Mouse (Mus musculus) heart, adult 18-20 months (tissue): Measurements from ENCODE around the gene Ninj2. TPM values are rescaled to one million over a fixed set of nuclear protein-coding genes. Genes with fewer than 3 reads are reported as not detected.

Source experiments
- DNase-seq, 2 experiments: peaks; one replicate each; pipeline ENCODE4 v3.0.0; 2021 to 2022; ENCODE audit warnings: mixed read lengths in 1 of 2
- total RNA-seq, 2 experiments: library from RNA; stranded (reverse); gene quantifications; 2 replicates each; pipeline ENCODE4 v1.2.3; 2021

Ninj2 gene
- total RNA-seq, 2 experiments from 2014 or later: not detected

GRCm38 (mm10) chr6:120199638-120200394 is 106.7 kb downstream of the Ninj2 start:
- no peak for DNase-seq

DNA sequence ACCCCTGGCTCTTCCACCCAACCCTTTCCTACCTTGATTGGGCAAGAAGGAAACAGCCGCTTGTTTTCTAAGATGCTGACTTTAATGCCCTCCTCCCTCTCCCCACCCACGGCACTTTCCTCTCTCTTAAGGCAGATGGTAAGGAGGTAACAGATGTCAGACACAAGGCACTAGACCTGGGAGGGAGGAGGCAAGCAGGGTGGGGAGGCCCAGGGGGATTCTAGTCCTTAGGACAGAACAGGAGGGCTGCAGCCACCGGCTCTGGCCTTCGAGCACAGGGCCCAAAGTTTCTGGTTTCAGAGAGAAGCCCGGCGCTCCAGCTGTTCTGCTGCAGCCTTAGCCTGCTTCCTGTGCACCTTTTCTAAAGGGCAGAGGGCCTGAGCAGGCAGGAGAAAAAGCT is 108.8 kb downstream of the Ninj2 start:
- no peak for DNase-seq

DNA sequence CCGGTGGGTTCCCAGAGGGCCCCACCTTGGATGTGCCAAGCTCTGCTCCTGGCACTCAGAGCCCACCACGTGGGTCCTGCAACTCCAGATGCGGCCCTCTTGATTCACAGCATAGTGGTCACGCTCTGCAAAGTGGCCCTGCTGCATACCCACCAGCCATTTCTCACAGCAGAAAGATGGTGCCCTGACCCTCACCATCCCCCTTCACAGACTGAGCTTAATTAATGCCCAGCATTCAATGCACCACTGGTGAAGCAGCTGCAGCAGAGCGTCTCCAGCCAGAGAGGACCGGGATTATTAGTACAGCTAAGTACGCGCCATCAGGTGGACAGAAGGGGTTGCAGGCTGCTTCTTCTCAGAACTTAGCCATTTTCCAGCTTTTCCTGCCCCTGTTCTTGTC is 109.3 kb downstream of the Ninj2 start:
- DNase-seq: no peak

- DNase-seq: no peak
Measured at GRCm38 (mm10) chr6:120206586-120206985, 113.4 kb downstream of the Ninj2 start.

DNA sequence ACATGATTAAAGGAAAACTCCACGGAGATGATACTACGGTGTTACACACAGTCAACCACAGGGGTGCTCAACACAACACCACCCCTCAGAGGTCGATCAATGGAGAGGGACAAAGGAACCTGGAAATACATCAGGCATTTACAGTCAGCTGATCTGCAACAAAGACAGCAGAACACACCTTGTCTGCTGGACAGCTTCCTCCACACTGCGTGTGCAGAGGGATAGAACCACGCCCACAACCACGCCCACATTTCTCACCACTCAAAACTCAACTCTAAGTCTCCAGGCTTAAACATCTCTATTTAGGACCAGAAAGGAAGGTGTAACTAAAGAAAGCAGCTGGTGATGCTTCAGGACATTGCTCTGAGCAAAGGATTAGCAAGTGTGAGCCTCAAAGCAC is 118.4 kb downstream of the Ninj2 start:
- DNase-seq: no peak

DNA sequence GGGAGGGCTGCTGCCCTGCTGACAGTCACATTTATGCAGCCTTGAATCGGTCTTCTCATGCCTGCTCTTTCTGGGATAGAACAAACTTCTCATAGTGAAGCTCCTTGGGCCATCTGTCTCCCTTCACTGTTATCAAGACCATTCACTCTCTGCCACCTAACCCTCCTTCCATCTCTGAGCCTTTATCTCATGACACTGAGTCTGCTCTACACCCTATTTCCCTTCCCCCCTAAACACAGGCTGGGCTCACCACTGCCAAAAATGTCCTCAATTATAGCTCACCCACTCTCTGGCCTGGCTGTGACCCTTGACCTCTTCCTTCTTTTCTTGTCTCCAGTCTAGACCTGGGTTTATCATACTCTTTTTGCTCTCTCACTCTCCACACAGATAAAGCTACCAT is 123.6 kb downstream of the Ninj2 start:
- no peak for DNase-seq

- no peak for DNase-seq
Measured at GRCm38 (mm10) chr6:120219281-120219680, 126.1 kb downstream of the Ninj2 start.

DNA sequence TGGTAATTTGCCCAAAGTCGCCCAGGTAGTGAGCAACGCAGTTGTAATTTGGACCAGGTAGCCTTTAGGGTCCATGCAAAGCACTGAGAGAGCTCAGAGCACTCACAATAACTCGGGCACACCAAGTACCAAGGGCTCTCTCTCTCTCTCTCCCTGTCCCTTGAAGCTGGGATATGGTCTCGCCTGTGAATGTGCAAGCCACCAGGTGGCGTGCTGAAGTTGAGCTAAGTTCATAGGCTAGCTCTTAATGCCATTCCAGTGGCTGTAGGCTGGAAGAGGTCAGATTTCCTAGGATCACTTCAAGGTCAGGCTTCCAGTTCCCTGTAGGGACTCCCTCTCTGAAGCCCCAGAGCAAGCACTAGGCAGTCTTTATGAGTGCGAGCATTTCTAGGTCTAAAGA is 129.5 kb downstream of the Ninj2 start:
- peak; percentile 53 to 75 for DNase-seq

GRCm38 (mm10) chr6:120225355-120225754 is 132.2 kb downstream of the Ninj2 start:
- DNase-seq: no peak

GRCm38 (mm10) chr6:120227068-120227467 is 133.9 kb downstream of the Ninj2 start:
- no peak for DNase-seq

- DNase-seq: no peak
Measured at GRCm38 (mm10) chr6:120229806-120230205, 136.7 kb downstream of the Ninj2 start.

- DNase-seq: no peak
Measured at GRCm38 (mm10) chr6:120230441-120230840, 137.3 kb downstream of the Ninj2 start.

GRCm38 (mm10) chr6:120232885-120233284 is 139.7 kb downstream of the Ninj2 start:
- no peak for DNase-seq

- DNase-seq: no peak
Measured at GRCm38 (mm10) chr6:120235874-120236273, 142.7 kb downstream of the Ninj2 start.

- no peak for DNase-seq
Measured at GRCm38 (mm10) chr6:120240461-120240860, 147.3 kb downstream of the Ninj2 start.

- no peak for DNase-seq
Measured at GRCm38 (mm10) chr6:120241453-120241852, 148.3 kb downstream of the Ninj2 start.

- no peak for DNase-seq
Measured at GRCm38 (mm10) chr6:120242530-120242929, 149.4 kb downstream of the Ninj2 start.

DNA sequence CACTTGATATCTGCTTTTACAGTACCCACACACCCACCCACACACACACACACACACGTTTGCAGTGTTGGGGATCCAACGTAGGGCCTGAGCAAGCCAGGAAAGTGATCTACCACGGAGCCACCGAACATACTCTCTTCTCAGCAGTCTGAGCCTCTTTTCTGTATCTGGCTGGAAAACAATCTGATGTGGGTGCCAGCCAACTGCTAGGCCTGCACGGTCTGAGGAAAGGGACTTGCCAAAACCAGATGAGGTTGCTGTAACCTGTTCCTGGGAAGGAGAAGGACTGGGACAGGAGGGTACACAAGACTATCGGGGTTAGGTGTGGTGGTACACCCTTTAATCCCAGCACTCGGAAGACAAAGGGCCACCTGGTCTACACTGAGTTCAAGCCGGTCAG is 150.1 kb downstream of the Ninj2 start:
- DNase-seq: no peak

- DNase-seq: no peak
Measured at GRCm38 (mm10) chr6:120246676-120247075, 153.5 kb downstream of the Ninj2 start.

DNA sequence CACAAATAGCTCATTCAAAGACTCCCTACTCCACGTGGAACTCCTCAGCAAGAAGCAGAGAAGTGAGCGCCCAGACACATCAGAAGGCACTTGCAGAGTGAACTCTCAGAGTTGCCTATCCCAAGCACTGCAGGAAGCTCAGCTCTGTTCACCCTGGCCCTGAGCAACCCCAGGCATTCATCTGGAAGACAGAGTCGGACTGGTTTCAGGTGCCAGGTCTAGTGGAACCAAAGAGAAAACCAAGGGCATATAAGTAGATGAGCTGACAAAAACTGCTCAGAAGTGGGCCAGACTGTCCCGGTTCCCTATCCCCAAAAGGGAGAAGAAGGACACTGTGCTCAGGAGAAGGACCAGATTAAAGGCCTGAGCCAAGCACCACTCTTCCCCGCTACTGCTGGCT is 156.7 kb downstream of the Ninj2 start:
- no peak for DNase-seq
